Comparison of ENCODE assay signal across 30 mouse cellular contexts in genomic region chr10:67420761-67421160, GRCm38 (mm10).
"Had no signal": no experiment of that assay in that cellular context is flagged by ENCODE, and none has a peak within 500 bp of the region (broad histone marks: within the 10 kb centered on the region; RNA-seq: fewer than 3 reads in every experiment).

No protein-coding gene starts in this region.

- H3K4me1 ChIP-seq: heart, embryonic 10.5 days; heart, embryonic 12.5 days; heart, embryonic 13.5 days; heart, embryonic 15.5 days; hindbrain, embryonic 10.5 days; hindbrain, embryonic 12.5 days; hindbrain, embryonic 13.5 days; hindbrain, embryonic 15.5 days; intestine, embryonic 15.5 days; kidney, embryonic 15.5 days had no signal

- H3K9ac ChIP-seq: heart, embryonic 12.5 days; heart, embryonic 13.5 days; heart, embryonic 15.5 days; hindbrain, embryonic 12.5 days; hindbrain, embryonic 13.5 days; hindbrain, embryonic 14.5 days; hindbrain, embryonic 15.5 days; intestine, embryonic 15.5 days; kidney, embryonic 15.5 days had no signal

- H3K4me3 ChIP-seq: heart, embryonic 10.5 days; heart, embryonic 12.5 days; heart, embryonic 13.5 days; heart, embryonic 15.5 days; hindbrain, embryonic 10.5 days; hindbrain, embryonic 12.5 days; hindbrain, embryonic 13.5 days; hindbrain, embryonic 15.5 days; intestine, embryonic 15.5 days; kidney, embryonic 15.5 days; layer of hippocampus, adult 2 months had no signal

- H3K27ac ChIP-seq: heart, embryonic 10.5 days; heart, embryonic 13.5 days; heart, embryonic 15.5 days; hindbrain, embryonic 10.5 days; hindbrain, embryonic 12.5 days; hindbrain, embryonic 13.5 days; hindbrain, embryonic 14.5 days; hindbrain, embryonic 15.5 days; hindbrain, postnatal 0 days; intestine, embryonic 15.5 days; kidney, embryonic 15.5 days; kidney, postnatal 0 days; layer of hippocampus, adult 2 months had no signal

- H3K36me3 ChIP-seq: heart, embryonic 10.5 days; heart, embryonic 12.5 days; heart, embryonic 13.5 days; heart, embryonic 15.5 days; hindbrain, embryonic 10.5 days; hindbrain, embryonic 12.5 days; hindbrain, embryonic 13.5 days; hindbrain, embryonic 15.5 days; intestine, embryonic 15.5 days; kidney, embryonic 15.5 days had no signal

- H3K9me3 ChIP-seq: heart, embryonic 10.5 days; heart, embryonic 15.5 days; hindbrain, embryonic 10.5 days; hindbrain, embryonic 12.5 days; hindbrain, embryonic 13.5 days; hindbrain, embryonic 15.5 days; intestine, embryonic 15.5 days; kidney, embryonic 15.5 days had no signal

- DNase-seq: heart, postnatal 10 days; heart, postnatal 14 days; heart, postnatal 36 days; heart, postnatal 4 days; kidney, adult 11 months; kidney, adult 18-20 months; kidney, adult 2 months; kidney, adult 8-10 months; kidney, adult 9 months; kidney, postnatal 10 days; kidney, postnatal 14 days; kidney, postnatal 25 days; kidney, postnatal 36 days; kidney, postnatal 4 days; layer of hippocampus, adult 9-11 months; layer of hippocampus, postnatal 36 days had no signal

- H3K27me3 ChIP-seq: heart, embryonic 12.5 days; heart, embryonic 13.5 days; heart, embryonic 15.5 days; hindbrain, embryonic 12.5 days; hindbrain, embryonic 13.5 days; hindbrain, embryonic 15.5 days; intestine, embryonic 15.5 days; kidney, embryonic 15.5 days had no signal
